Mouse (Mus musculus) layer of hippocampus, adult 8-10 months (tissue): ENCODE measurements at regions not wholly inside any gene's neighbourhood (a gene's known extent, or its start where the extent isn't known, plus 50 kb on each side); places are given as distances from the start of the nearest gene placed in this dataset.
"Not testable (repeated sequence)": the region's sequence is repeated elsewhere in the genome, so short reads cannot be mapped to it uniquely, and the experiment has no call there.

ENCODE experiments used
- DNase-seq, 2 experiments: peaks; one replicate each; pipeline ENCODE4 v3.0.0; 2022; ENCODE audit warnings: low spot score in 2 of 2

DNA sequence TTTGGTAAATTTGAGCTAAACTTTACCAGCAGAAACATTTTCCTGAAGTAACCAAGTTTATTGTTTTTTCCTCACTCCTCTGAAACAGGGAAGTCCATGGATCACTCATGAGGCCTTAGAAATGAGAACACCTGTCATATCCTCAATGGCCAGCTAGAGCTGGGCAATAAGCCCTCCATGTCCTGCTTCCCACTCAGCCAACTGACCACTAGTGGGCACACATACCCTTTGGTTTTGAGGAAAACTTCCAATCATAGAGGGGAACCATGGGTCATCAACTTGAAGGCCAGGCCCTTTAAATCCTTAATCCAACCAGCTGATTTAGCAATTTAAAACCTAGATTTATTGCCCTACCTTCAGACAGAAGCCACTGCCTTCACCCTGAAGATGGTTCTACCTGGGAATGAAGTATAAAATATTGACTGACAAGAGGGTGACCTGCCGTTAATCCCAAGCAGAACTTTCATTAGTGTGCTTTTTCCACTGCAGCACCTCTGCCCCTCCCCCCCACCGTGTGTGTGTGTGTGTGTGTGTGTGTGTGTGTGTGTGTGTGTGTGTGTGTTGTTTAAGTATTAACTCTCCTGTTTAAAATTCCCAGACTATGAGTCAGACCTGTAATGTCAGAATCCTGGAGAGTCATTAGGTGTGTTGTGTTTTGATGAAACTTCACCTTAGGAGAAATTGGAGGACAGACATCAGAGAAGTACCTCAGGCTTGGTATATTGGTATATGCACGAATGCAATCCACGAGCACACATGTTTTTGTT is 312.3 kb downstream of the Hdgfl1 start:
- DNase-seq = no peak

DNA sequence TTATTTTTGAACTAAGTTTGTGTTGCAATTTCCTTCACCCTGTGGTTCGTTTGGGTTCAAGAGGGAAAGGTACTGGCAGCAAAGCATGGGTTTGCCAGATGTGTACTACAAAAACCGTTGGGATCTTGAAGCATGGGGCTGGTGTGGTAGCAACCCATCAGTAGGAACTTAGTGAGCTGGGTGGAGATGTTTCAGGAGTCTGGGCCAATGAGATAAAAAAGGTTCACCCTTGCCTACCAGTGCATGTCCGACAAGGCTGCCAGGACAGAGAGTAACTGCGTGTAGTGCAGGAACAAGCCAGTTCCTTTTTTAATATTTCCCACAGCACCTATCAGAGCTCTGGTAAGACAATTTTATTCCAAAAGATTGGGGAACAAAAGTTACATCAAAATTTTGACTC is 343.3 kb downstream of the Hdgfl1 start:
- no peak for DNase-seq

DNA sequence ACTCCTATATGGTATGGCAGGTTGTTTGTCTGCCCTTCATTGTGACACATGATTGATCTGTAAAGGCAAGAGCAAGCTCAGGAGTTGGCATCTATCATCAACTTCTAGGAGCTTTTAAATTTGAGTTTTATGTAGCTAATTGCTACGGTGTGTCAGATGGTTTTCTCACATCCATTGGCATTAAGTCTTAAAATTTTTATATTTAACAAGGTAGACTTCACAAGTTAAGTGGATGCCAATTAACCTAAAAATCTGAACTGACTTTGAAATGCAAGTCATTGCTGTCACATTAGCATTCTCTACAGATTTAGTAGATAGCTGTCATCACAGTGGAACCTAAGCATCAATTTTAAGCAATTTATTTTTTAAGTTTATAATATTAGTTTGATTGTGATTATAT is 345.5 kb downstream of the Hdgfl1 start:
- no peak for DNase-seq

DNA sequence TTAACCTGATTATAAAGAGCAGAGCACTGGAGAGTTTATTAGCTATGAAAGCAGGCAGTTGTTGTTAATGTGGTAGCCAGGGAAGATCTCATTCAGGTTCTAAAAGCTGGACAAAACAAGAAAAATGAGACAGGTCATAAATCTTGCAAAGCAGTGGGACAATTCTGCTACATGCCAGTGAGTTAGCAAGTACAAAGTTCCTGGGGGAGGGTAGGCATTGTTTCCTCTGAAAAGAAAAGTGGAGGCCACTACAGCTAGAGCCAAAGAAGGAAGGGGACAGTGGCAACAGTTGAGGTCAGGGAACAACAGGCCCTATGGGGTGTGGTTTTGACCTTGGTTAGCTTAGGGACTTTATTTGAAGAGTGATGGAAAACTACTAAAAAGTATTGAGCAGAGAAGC is 364.2 kb downstream of the Hdgfl1 start:
- no peak for DNase-seq

DNA sequence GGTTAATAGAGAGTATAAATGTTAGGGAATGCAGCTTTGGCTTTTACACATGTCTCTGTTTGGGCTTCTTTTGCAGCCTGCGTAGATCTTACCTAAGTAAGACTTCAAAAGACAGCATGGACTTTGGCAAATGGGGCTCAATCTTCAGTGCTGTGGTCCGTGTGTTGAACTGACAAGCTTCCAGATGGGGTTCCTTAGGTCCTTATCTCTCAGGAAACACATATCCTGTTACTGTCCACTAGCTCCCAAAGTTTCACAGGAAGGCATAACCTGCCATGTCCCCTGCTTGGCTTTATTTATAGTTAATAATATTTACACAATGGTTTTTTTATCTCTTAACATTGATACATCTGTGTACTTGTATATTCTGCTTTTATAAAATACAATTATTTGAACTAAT is 365.3 kb downstream of the Hdgfl1 start:
- DNase-seq = no peak

DNA sequence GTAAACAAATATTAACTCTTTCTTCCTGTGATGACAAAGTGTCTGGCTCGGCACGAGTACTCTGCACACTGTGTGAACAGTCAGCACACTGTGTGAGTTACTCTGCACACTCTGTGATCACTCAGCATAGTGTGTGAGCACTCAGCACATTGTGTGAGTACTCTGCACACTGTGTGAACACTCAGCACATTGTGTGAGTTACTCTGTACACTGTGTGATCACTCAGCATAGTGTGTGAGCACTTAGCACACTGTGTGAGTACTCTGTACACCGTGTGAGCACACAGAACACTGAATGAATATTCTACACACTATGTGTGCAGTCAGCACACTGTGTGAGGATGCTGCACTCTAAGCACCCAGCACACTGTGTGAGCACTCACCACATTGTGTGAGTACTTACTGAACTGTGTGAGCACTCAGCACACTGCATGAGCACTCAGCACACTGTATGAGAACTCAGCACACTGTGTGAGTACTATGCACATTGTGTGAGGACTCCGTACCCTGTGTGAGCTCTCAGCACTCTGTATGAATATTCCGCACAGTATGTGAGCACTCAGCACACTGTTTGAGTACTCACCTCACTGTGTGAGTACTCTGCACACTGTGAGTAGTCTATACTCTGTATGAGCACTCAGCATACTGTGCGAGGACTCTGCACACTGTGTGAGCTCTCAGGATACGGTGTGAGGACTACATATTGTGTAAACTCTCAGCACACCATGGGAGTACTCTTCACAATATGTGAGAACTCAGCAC is 381.9 kb downstream of the Hdgfl1 start:
- no peak for DNase-seq

DNA sequence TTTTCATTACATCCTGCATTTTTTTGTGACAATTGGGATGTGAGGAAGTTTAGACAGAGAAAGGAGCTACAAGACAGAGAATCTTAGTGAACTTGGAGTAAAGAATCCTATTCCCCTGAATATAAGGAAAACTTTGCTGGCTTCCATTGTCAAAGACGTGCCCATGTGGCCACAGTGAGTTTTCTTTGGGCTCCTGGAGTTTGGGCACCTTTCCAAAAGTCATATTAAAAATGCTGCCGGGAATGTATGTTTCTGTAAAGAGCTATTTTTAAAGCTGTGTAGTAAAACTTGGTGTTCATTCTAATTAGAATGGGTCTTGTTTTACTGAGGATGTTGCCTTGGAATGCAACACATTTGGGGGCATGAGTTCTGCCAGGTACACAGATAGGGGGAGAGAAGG is 387.3 kb downstream of the Hdgfl1 start:
- no peak for DNase-seq

DNA sequence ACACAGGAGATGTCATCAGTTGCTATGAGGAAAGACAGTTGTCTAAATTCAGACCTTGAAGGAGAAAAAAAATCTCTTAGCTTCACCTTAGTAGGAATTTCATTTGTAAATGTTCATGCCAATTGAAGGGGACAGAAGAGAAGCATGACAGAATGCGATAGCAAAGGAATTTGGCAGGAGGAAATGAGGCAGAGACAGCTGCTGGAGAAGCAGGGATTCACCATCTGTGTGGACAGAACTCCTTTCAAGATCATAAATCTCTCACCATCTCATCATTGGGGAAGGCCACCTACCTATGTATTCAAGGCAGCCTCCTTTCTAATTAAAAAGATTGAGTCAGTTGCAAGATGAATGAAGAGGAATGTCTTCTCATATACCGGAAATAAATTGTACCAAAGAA is 387.8 kb downstream of the Hdgfl1 start:
- peak; percentile 5 to 8 for DNase-seq

DNA sequence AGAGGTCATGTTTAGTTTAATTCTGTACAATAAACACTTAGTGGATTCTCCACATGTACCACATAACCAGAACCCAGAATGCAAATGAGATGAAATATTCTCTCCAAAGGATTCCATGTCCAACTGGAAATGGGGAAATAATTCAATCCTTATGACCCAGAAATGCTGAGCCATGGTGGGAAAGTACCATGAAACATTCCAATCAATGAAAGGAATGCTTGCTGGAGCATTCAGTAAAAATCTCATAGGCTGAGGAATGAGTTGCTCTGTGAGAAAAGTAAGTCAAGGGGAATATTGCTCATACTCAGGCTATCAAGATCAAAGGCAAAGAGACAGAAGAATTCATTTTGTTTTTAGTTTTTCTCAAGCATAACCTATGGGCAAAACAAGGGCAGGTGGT is 394.4 kb downstream of the Hdgfl1 start:
- DNase-seq = no peak

DNA sequence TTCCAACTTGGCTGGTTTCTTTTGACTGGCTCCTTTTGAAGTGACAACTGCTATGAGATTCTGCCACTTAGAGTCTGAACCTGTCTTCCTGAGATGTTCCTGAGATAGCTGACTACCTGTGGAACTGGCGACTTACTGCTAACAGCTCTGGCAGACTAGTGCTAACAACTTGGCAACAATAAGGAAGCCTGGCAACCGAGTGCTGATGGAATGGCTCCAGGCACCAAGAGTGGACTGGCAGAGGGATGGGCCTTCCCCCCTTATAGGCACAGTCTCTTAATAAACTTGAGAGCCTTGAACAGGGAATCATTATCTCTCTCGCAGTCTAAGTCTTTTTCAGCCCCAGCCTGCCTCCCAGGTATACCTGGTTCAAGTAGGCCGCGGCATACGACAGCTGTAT is 404.1 kb downstream of the Hdgfl1 start:
- DNase-seq = not testable (repeated sequence)

DNA sequence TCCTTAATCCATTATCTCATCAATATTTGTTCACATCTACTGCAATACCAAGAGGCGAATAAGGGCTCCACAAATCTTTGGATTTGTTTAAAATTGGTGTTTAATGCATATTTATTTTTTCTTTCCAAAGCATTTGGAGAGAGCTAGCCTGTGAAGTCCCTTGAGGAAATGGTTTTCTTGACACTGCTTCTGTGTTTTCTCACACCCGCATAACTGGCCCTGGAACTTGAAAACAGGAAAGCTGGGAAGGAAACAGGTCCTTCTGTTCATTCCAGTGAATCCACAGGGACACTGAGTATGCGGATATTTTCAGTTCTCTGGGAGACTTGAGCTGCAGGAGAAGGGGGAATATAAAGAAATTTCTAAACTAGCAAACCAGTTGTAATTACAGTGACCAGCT is 413.6 kb downstream of the Hdgfl1 start:
- no peak for DNase-seq

DNA sequence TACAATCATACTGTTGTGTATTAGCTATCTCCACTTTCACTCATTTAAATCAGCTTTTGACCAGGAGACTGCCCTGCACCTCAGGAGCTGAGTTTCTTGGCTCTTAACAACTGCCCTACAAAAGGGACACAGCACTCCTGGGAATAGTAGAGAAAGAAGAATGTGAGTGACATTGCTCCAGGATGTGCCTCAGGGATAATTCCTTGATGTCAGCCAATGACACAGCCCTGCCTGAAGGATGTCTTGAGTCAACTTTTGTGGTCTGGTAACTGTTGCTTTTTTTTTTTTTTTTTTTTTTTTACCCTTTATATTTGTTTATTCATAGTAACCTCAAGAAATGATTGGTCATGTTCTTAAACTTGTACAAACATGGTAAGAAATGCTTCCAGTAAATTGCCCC is 415.5 kb downstream of the Hdgfl1 start:
- no peak for DNase-seq

DNA sequence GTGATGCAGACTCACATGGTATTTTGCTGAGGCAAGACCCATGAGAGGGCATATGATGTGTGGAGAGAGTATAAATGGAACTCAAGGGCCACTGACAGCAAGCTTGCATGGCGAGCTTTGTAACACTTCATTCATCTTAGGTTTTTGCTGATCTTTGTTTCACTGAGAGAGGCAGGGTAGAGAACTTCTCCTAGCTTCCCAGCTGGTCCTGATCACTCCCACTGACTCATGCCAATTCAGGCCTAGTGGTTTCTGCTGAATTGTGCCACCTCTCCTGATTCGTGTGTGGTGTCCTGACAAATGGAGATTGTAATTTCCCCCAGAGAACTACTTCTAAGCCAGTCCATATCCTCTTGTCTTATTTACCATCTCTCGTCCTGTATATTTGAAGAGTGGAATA is 419.5 kb downstream of the Hdgfl1 start:
- no peak for DNase-seq

DNA sequence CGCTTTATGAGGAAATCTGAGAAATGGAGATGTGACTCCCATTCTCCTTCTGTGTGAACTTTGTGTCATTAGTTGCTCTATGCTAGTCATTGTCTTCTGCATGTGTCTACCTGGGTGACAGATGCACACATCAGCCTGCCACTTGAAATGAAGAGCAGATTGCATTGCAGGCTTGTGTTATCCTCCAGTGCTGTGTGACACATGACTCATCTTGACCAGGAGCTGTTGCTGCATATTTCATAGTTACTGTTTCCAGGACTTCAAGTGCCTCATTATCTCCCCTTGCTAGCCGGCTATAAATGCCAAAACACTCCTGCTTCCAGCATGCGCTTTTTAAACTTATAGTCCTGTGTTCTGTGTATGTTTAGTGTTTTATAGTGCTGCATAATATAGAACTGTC is 431.2 kb downstream of the Hdgfl1 start:
- DNase-seq = peak; percentile 5

DNA sequence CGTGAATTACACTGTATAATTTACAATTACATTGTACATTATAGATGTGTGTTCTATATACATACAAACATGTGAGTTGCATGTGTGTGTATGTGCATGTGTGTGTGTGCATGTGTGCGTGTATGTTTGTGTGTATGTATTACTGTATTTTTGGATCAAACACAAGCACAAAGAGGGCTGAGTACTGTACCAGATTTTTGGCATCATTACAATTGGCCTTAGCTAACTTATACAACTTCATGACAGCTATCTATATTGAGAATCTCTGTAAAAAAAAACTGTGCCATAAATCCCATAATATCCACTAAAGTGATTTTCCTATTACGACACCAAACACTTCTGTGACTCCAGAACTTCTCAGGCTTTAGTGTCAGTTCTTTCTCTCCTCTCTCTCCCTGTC is 444.9 kb downstream of the Hdgfl1 start:
- no peak for DNase-seq

DNA sequence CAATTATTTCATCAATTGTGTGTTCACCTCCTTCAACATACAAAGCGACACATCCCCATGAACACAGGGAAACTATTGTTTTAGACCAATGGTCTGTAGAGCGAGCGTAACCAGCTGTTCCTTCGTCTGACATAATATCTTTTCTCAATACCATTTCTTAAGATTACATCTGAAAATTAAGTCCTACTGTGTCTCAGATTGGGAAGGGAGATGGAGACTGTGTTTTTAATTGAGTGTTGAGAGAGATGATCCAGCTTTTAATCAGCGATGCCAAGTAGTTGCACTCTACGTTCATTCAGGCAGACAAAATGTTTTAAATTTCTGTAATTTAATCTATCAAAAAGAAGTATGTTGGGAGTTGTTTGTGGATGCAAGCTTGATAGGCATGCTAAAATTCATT is 445.3 kb downstream of the Hdgfl1 start:
- DNase-seq = no peak

DNA sequence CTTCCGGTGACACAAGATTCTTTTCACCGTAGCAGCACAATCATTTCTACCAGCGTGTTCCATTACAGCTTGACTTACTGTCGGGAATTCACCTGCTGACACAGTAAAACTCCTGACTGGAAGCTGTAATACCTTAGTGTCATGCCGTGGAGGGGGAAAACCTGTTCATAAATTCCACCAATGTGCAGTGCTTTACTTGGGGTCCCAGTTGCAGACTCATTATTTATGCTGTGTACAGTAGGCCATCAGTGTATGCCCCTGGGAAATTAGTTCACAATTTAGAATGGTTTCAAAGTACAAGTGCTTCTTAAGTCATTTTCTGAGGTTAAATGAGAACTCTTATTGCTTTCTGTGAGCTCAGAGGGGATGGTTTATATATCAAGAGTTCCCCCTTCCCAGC is 451.4 kb downstream of the Hdgfl1 start:
- no peak for DNase-seq

DNA sequence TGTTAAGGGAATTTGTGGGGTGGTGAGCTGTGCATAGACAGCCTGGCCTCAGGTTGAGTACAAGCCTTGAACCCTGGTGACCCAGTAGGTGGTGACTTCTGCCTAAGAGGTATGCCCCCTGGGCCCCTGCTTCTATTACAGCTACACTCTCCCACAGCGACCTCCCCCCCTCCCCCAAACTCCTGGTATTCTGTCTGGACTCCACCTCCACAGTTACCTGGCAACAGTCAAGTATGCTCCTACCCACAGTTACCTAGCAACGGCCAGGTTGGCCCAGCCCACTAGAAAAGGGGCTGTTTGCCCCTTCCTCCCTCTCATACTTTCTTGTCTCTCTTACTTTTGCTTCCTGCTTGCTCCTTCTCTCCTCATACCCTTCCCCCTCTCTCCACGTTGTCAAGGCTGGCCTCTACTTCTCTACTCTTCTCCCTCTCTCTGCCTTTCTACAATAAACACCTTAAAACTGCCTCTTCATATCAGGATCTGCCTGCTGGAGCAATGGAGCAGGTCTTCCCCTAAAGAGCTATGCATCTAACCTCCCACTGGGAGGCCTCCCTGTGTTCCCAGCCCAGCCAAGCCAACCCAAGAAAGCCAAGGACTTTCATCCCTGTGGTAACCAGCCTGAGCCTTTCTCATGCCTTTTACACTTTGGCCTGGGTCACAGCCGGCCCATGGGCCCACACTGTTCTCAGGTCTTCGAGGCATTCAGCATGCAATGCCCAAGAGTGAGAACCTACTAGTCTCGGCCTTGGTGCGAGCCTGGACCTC is 457.5 kb downstream of the Hdgfl1 start:
- no peak for DNase-seq

DNA sequence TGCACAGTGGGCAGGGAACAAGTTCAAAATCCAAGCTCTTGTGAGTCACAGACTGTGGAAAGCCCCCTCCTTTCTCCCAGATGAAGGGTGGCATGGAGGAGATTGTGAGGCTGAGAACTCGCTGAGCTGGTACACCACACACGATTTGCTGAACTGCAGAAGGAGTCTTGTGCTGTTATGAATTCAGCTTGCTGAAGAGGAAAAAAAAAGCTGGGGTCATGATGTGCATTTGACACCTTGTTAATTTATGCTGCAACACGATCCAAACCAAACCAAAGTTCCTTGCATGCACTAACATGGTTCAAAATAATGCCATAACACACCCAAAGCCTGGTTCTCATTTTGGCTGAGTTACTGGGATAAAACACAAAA is 485.9 kb downstream of the Hdgfl1 start:
- DNase-seq = no peak

DNA sequence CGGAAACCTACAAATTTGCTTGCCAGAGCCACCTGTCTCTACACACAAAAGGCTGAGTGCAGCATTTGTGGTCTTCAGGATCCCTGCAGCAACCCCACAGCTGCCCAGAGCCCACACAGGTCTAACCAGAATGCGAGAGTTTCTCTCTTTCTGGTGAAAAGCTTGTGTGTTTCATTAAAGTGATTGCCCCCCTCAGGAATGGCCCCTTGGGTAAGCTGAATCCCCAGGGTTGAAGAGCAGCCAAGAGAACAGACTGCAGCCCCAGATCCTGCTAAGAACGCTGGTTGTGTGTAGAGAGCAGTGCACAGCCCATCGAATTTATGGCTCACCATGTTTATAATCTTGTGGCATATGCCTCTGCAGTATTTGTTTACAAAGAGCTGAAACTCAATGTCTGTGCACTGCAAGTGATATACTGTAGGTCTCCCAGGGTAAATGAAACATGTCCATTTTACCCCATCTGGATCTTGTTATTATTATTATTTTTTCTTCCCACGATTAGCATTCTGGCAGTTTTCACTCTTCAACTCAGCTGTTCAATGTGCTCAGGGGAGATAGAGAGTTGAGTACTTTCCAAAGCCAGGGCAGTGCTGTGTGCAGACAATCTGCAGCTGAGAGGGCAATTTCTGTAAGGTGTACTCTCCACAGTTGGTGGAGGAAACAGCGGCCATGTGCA is 486.4 kb downstream of the Hdgfl1 start:
- peak; percentile 3 to 11 for DNase-seq

DNA sequence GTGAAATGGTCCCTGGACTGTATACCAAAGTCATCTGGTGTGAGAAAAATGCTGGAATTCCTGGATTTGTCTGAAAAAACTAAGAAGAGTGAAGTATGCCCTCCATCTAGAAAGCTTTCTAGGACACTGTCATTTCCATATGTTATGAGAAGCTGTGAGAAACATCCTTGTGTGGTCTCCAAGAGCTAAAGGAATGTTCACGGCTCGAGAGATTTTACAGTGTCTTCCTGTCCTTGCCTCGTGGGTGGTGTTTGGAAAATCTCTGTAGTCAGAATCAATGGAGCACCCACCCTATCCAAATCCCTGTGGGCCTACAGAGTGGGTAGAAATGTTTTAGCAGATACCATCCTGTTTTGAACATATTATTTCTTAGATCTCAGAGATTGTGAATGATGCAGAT is 487.7 kb downstream of the Hdgfl1 start:
- DNase-seq = no peak

DNA sequence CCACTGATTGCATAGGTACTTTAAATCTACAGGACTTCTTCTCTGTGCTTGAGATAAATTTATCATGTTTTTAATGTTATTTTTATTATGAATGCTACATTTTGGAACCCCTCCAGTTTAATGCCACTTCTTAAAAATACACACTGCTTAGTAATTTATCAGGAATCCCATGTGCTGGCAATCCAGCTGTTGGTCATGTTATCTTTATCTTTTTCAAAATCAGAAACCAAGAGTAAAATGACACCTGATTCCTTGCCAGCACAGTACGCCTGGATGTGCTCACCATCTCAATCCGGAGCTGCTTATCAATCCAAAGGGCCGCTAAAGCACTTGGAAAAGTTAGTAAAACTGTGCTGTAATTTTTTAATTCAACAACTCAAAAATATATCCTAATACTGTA is 497.1 kb downstream of the Hdgfl1 start:
- no peak for DNase-seq
